Mouse (Mus musculus): ENCODE results near the gene Skor1. TPM values are rescaled to one million over a fixed set of nuclear protein-coding genes. Genes with fewer than 3 reads are reported as not detected.

Gene Skor1
- polyA plus RNA-seq, 1 experiment from 2014 or later = not detected

DNA sequence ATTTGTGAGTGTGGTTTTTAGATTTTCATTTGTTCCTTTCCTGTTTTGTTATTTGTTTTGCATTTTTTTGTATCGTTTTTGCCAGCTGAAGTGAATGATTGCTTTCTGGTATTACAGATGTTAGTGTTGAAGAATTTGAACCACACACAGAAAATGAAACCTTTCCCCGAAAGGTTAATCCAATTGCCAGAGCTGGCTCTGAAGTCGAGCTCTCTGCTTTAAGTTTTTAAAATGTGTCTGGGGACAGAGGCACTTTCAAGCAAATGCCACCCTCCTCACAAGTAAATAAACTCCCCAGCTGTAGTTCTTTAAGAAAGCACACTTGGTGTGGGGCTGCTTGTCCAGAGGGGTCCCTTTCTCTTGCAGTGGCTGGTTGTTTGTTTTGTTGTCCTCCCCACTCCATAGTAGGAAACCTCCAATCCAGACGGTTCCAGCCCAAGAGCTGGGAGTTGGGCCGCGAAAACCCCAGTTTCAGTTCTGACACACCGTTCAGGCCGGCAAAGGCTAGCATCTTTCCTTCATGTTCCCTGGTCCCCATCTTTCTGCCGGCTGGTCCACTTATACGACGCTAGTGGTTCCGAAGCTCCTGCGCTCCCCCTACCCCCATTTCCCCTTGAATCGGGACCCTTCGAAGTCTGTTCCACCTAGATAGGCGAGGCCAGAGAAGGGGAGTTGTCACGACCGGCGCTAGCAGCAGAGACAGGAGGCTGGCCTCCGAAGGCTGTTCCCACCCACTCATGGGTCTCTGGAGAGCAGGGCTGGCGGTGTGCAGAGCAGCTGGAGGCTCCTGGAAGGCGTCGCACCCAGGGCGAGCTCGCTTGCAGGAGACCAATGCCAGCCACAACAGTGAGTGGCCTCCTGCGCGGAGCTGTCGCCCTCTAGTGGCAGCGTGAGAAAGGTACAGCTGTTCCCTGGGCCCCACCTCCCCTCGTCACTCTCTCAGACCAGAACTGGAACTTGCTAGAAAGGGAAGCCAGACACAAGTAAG is 25.0 kb downstream of the Skor1 start:
- no peaks in the 10 kb centered on the region for H3K27me3 ChIP-seq (ENCODE audit: insufficient read depth, low read length)
- peak; percentile 100 for ATAC-seq (ENCODE audit: low FRiP score, low TSS enrichment)
- 6% methylated on average over 30 of the region's 30 CpGs for WGBS
- peak overlapping the region; percentile 72 for H3K9ac ChIP-seq (replicated peaks; ENCODE audit: low read length)
- peaks cover 6% of the 10 kb centered on the region; the same call in 1 of the 2 replicates for H3K4me1 ChIP-seq (ENCODE audit: insufficient read depth, low read length)
- peak overlapping the region; percentile 81 for H3K27ac ChIP-seq (ENCODE audit: low read length)
- no peaks in the 10 kb centered on the region for H3K9me3 ChIP-seq (ENCODE audit: low read length)
- H3K4me2 ChIP-seq (replicated peaks; ENCODE audit: low read depth, low read length) = peak overlapping the region; percentile 90
- peak overlapping the region; percentile 54 for H3K4me3 ChIP-seq (ENCODE audit: low read length)
- H3K36me3 ChIP-seq (ENCODE audit: insufficient read depth, low read length) = no peaks in the 10 kb centered on the region

DNA sequence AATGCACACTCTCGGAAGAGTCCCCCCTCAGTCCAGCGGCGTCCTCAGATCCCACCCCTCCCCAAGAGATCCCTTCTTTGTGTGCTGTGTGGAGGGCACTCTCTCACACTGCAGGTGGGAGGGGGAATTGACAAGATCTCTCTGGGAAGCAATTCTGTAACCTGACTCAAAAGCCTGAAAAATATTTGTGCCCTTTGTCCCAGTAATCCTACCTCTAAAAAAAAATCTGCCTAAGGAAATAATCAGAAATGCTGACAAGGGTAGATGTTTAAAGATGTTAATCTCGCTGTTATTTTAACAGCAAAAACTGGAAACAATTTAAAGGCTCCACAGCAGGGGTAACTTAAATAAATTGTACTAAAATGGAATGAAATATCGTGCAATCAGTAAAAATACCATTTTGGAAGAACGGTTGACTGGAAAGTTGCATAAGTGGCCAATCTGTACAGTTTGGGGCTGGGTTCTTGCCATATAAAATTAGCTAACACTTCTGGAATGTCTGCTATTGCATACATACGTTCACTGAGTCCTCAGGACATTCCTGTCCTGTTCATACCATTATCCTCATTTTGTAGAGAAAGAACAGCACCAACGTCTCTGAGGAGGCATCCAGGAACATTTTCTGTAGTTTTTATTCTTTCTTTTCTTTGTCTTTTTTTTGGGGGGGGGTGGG is 26.5 kb downstream of the Skor1 start:
- H3K9ac ChIP-seq (replicated peaks; ENCODE audit: low read length) = no peak overlapping the region
- peaks cover 6% of the 10 kb centered on the region; the same call in 1 of the 2 replicates for H3K4me1 ChIP-seq (ENCODE audit: insufficient read depth, low read length)
- 72% methylated on average over 8 of the region's 8 CpGs for WGBS
- H3K9me3 ChIP-seq (ENCODE audit: low read length) = no peaks in the 10 kb centered on the region
- H3K27me3 ChIP-seq (ENCODE audit: insufficient read depth, low read length) = no peaks in the 10 kb centered on the region
- H3K4me3 ChIP-seq (ENCODE audit: low read length) = no peak overlapping the region
- H3K27ac ChIP-seq (ENCODE audit: low read length) = no peak overlapping the region
- no peak for ATAC-seq (ENCODE audit: low FRiP score, low TSS enrichment)
- H3K4me2 ChIP-seq (replicated peaks; ENCODE audit: low read depth, low read length) = no peak overlapping the region
- H3K36me3 ChIP-seq (ENCODE audit: insufficient read depth, low read length) = no peaks in the 10 kb centered on the region

DNA sequence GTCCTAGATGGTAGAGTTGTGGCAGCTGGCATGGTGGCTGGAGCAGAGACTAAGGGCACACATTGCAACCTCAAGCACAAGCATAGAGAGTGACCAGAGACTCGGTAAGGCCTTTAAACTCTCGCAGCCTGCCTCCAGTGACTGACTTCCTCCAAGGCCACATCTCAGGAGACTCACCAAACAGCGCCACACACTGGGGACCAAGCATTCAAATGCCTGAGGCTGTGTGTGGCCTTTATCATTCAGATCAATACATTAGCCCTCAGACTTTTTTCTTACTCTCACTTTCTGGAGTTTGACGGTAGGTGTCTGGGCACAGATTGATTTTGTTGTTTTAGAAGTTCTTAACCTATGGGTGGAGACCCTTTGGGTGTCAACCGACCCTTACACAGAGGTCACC is 30.4 kb downstream of the Skor1 start:
- Histone ChIP-seq H3K27me3 (ENCODE audit: insufficient read depth, low read length) (no peaks in the 10 kb centered on the region), H3K4me1 (ENCODE audit: insufficient read depth, low read length) (peaks cover 5% of the 10 kb centered on the region), H3K9ac (replicated peaks; ENCODE audit: low read length) (no peak overlapping the region), H3K4me3 (ENCODE audit: low read length) (no peak overlapping the region), H3K27ac (ENCODE audit: low read length) (no peak overlapping the region), H3K36me3 (ENCODE audit: insufficient read depth, low read length) (no peaks in the 10 kb centered on the region), H3K4me2 (replicated peaks; ENCODE audit: low read depth, low read length) (no peak overlapping the region), H3K9me3 (ENCODE audit: low read length) (no peaks in the 10 kb centered on the region)
- 72% methylated on average over 5 of the region's 5 CpGs for WGBS
- ATAC-seq (ENCODE audit: low FRiP score, low TSS enrichment) = no peak

DNA sequence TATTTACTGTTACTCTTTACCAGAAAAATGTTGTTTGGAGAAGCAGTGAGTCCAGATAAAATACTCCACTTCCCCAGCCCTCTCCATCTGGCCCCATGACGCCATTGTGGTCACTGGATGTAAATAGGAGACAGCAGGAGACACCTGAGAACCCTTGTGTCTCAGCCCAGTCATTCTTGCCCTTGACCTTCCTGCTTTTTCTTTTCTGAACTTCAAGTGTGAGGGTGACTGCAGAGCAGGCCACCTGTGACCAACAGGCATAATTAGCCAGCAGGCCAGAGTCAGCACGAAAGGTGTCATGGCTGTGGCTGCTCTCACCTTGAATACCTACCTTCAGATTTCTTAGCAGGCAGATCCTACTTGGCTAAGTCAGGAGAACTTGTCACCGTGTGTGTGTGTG is 36.2 kb downstream of the Skor1 start:
- no peak overlapping the region for H3K27ac ChIP-seq (ENCODE audit: low read length)
- no peaks in the 10 kb centered on the region for H3K36me3 ChIP-seq (ENCODE audit: insufficient read depth, low read length)
- 40% methylated on average over 3 of the region's 3 CpGs for WGBS
- H3K9me3 ChIP-seq (ENCODE audit: low read length) = no peaks in the 10 kb centered on the region
- no peak for ATAC-seq (ENCODE audit: low FRiP score, low TSS enrichment)
- no peak overlapping the region for H3K4me3 ChIP-seq (ENCODE audit: low read length)
- H3K4me2 ChIP-seq (replicated peaks; ENCODE audit: low read depth, low read length) = no peak overlapping the region
- no peak overlapping the region for H3K9ac ChIP-seq (replicated peaks; ENCODE audit: low read length)
- peaks cover 30% of the 10 kb centered on the region for H3K4me1 ChIP-seq (ENCODE audit: insufficient read depth, low read length)
- no peaks in the 10 kb centered on the region for H3K27me3 ChIP-seq (ENCODE audit: insufficient read depth, low read length)

DNA sequence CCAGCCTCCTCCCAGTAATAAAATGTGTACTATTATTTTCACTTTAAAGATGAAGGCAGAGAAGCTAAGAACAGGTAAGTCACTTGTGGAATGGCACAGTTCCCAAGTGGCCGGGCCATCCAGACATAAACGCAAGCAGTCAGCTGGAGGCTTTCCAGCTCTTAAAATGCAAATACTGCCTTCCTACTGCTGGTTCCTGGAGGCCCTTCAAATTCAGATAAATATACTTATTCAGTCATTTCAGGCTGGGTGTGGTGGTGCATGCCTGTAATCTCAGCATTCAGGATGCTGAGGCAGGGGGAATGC is 39.0 kb downstream of the Skor1 start:
- 35% methylated on average over 2 of the region's 2 CpGs for WGBS
- ATAC-seq (ENCODE audit: low FRiP score, low TSS enrichment) = no peak
- H3K4me1 ChIP-seq (ENCODE audit: insufficient read depth, low read length) = peaks cover 25% of the 10 kb centered on the region

DNA sequence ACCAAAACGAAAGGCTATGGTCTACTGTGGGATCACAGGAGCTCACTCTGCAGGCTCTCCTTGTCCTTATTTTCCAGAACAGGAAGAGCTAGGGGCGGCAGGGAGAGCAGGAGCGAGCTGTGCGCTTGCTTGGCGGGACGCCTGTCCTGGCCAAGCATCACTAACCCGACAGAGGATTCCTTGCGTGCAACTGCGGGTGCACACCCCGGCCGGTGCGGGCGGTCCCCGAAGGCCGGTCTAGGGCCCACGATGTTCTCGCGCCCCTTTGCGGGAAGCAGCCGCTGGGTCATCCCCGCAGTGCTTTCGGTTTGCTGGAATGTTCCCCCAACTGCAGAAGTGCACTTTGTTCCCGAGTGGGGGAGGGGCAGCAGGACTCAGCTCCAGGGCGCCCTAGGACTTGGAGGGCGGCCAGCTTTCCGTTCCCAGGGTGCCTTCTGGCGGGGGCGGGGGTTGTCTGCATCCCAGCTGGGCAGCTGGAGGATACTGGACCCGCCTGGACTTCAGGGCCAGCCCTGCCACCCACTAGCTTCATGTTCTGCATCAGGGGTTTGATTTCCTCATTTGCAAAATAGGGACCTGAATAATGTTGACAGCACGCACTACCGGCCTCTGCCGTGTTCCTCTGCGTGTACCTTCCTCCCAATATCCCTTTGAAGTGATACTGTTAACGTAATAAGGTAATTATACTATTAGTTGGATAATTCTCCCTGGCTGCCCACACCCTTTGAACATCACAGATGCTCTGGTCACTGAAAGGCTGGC is 39.6 kb downstream of the Skor1 start:
- H3K36me3 ChIP-seq (ENCODE audit: insufficient read depth, low read length) = no peaks in the 10 kb centered on the region
- H3K9ac ChIP-seq (replicated peaks; ENCODE audit: low read length) = peak overlapping the region; percentile 81
- H3K27me3 ChIP-seq (ENCODE audit: insufficient read depth, low read length) = no peaks in the 10 kb centered on the region
- WGBS = 1% methylated on average over 34 of the region's 34 CpGs
- H3K4me1 ChIP-seq (ENCODE audit: insufficient read depth, low read length) = peaks cover 25% of the 10 kb centered on the region
- peak overlapping the region; percentile 69 for H3K4me2 ChIP-seq (replicated peaks; ENCODE audit: low read depth, low read length)
- peak overlapping the region; percentile 98 for H3K27ac ChIP-seq (ENCODE audit: low read length)
- peak overlapping the region; percentile 64 for H3K4me3 ChIP-seq (ENCODE audit: low read length)
- H3K9me3 ChIP-seq (ENCODE audit: low read length) = no peaks in the 10 kb centered on the region
- ATAC-seq (ENCODE audit: low FRiP score, low TSS enrichment) = peak; percentile 92

More for the DNA sequence above, 39.0 kb downstream of the Skor1 start:
- peak overlapping the region; percentile 69 for H3K4me2 ChIP-seq (replicated peaks; ENCODE audit: low read depth, low read length)
- peak overlapping the region; percentile 81 for H3K9ac ChIP-seq (replicated peaks; ENCODE audit: low read length)
- H3K9me3 ChIP-seq (ENCODE audit: low read length) = no peaks in the 10 kb centered on the region
- no peaks in the 10 kb centered on the region for H3K36me3 ChIP-seq (ENCODE audit: insufficient read depth, low read length)
- H3K27me3 ChIP-seq (ENCODE audit: insufficient read depth, low read length) = no peaks in the 10 kb centered on the region
- peak overlapping the region; percentile 64 for H3K4me3 ChIP-seq (ENCODE audit: low read length)
- H3K27ac ChIP-seq (ENCODE audit: low read length) = peak overlapping the region; percentile 98

DNA sequence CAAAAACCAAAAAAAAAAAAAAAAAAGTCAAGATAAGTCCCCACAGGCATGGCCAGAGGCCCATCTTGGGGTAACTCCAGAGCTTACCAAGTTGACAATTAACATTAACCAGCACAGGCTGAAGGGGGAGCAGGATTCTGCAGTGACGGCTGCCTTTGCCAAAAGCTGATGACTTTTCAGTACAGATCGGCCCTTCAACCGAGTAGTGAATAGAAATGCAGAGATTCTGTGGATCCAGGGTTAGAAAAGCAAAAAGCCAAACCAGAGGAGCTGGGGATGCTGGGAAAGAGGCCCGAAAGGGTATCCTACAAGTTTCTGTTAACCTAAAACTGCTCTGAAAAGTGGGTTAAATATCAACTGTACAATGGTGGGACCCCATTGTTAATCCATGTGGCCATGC is 40.2 kb downstream of the Skor1 start:
- WGBS = 29% methylated on average over 4 of the region's 4 CpGs
- peak overlapping the region; percentile 69 for H3K4me2 ChIP-seq (replicated peaks; ENCODE audit: low read depth, low read length)
- H3K36me3 ChIP-seq (ENCODE audit: insufficient read depth, low read length) = no peaks in the 10 kb centered on the region
- peak overlapping the region; percentile 64 for H3K4me3 ChIP-seq (ENCODE audit: low read length)
- no peaks in the 10 kb centered on the region for H3K27me3 ChIP-seq (ENCODE audit: insufficient read depth, low read length)
- H3K27ac ChIP-seq (ENCODE audit: low read length) = peak overlapping the region; percentile 98
- peak overlapping the region; percentile 81 for H3K9ac ChIP-seq (replicated peaks; ENCODE audit: low read length)
- peaks cover 25% of the 10 kb centered on the region for H3K4me1 ChIP-seq (ENCODE audit: insufficient read depth, low read length)
- peak; percentile 39 for ATAC-seq (ENCODE audit: low FRiP score, low TSS enrichment)
- no peaks in the 10 kb centered on the region for H3K9me3 ChIP-seq (ENCODE audit: low read length)

DNA sequence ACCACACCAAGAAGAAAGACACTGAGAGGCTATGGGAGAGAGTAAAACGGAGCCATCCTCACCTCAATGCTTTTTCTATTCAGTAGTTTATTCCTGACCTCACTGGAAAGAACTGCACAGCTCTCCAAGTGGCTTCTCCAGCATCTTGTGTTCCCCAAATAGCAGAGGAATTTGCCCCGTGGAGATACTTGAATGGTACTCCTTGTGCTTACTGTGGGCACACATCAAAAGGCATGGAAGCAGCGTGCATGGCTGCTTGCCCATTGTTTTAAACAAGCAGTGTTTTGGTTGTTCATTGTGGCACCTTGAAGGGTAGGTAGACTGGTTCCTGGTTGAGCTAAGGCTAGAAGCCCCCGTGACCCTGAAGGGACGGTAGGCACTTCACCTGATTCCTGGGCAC is 48.1 kb downstream of the Skor1 start:
- Histone ChIP-seq H3K4me1 (ENCODE audit: insufficient read depth, low read length) (no peaks in the 10 kb centered on the region), H3K4me3 (ENCODE audit: low read length) (no peak overlapping the region), H3K9me3 (ENCODE audit: low read length) (no peaks in the 10 kb centered on the region), H3K36me3 (ENCODE audit: insufficient read depth, low read length) (no peaks in the 10 kb centered on the region), H3K4me2 (replicated peaks; ENCODE audit: low read depth, low read length) (no peak overlapping the region), H3K9ac (replicated peaks; ENCODE audit: low read length) (no peak overlapping the region), H3K27me3 (ENCODE audit: insufficient read depth, low read length) (no peaks in the 10 kb centered on the region), H3K27ac (ENCODE audit: low read length) (no peak overlapping the region)
- 83% methylated on average over 5 of the region's 5 CpGs for WGBS
- ATAC-seq (ENCODE audit: low FRiP score, low TSS enrichment) = no peak

DNA sequence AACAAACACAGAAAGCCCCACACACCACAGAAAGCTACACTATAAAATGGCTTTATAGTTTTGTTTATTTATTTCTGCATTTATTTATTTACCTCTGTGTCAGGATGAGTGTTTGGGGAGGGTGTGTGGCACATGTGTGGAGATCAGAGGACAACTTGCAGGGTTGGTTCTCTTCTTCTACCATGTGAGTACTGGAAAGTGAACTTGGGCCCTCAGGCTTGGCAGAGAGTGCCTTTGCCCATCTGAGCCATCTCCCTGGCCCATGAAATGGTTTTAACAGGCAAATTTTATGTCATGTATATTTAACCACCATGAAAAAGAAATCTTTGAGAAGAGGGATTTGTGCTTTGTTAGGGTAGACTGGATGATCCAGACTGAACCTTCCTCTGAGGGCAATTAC is 48.9 kb downstream of the Skor1 start:
- Histone ChIP-seq H3K4me2 (replicated peaks; ENCODE audit: low read depth, low read length) (no peak overlapping the region), H3K4me1 (ENCODE audit: insufficient read depth, low read length) (peaks cover 5% of the 10 kb centered on the region; the same call in 1 of the 2 replicates), H3K36me3 (ENCODE audit: insufficient read depth, low read length) (no peaks in the 10 kb centered on the region), H3K9ac (replicated peaks; ENCODE audit: low read length) (no peak overlapping the region), H3K27me3 (ENCODE audit: insufficient read depth, low read length) (no peaks in the 10 kb centered on the region), H3K4me3 (ENCODE audit: low read length) (no peak overlapping the region), H3K9me3 (ENCODE audit: low read length) (no peaks in the 10 kb centered on the region), H3K27ac (ENCODE audit: low read length) (no peak overlapping the region)
- ATAC-seq (ENCODE audit: low FRiP score, low TSS enrichment) = no peak

Measured in kidney, embryonic 16.5 days (tissue).